Mouse (Mus musculus): ENCODE data around the gene Spp2. TPM values are rescaled to one million over a fixed set of nuclear protein-coding genes. Genes with fewer than 3 reads are reported as not detected.
A peak's percentile ranks its signal among the peaks of the same experiment; 100 is the strongest.

The Spp2 gene
- polyA plus RNA-seq (2012; rRNA removed): 0.18 TPM in 1 of 2 replicates, not detected in the other

DNA sequence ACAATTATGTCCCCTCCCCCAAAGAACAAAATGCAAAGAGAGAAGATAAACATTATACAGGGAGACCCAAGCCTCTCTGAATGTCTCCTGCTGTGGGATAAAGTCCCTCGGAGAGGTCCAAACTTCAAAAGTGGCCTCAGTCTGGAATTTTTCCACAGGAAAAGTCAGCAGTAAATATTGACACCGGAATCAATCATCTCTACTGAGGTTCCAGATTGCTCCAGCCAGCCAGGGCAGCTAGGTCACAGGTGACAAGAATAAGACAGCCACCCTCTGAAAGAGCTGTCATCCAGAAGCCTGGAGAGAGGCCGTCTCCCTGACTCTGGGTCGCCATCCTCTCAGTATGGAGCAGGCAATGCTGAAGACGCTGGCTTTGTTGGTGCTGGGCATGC, at the start of gene Spp2:
Gene Spp2, plus strand, starts transcription at position 155 of the 392 bp plus-strand sequence.
- DNase-seq: no peak
- TF ChIP-seq CTCF (IDR thresholded peaks at IDR 0.05; ENCODE audit: insufficient read depth, low read length) (no peak), POLR2A (IDR thresholded peaks at IDR 0.05; ENCODE audit: borderline replicate concordance, extremely low read depth, low read depth, low read length) (no peak)
- Histone ChIP-seq H3K4me3 (replicated peaks; ENCODE audit: extremely low read depth, low read depth, low read length) (no peak within 1 kb of the TSS), H3K4me1 (ENCODE audit: control insufficient read depth, insufficient read depth, low read length) (no peaks in the 10 kb centered on the region)
- WGBS: 54% methylated on average over 5 of the region's 5 CpGs

DNA sequence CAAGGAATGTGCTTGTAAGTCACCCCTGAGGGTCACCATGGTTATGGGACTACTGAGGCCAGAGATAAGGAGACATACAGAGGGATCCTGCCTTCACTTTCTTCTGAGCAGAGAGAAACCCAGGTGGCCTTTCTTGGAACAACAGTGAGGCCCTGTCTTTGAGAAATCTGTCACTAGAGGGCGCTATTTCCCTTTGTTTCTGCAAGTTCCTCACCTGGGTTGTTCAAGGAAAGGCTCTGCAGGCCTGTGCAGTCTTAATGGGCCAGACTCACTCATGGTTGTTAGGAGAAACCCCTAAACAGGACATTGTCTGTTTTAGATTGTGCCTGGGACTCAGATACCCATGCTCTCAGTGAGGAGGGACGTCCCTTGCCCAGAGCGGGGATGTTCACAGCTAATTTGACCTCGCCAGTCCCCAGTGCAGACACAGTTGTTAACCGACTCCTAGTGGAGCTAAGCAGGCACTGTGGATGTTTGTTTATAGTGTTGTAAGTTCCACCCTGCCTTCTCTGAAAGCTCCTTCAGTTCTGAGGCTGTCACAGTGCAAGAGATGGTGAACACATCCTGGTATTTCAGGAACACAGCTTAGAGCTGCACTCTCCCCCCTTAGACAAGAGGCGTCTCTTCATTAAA, 49.2 kb upstream of the Spp2 start:
- peak; percentile 19 for DNase-seq
- H3K4me1 ChIP-seq (ENCODE audit: control insufficient read depth, insufficient read depth, low read length): no peaks in the 10 kb centered on the region
- H3K4me3 ChIP-seq (replicated peaks; ENCODE audit: extremely low read depth, low read depth, low read length): no peak overlapping the region
- WGBS: 66% methylated on average over 6 of the region's 6 CpGs
- peak; percentile 27; the same call in 1 of the 2 replicates for TF ChIP-seq CTCF (IDR thresholded peaks at IDR 0.05; ENCODE audit: insufficient read depth, low read length)
- TF ChIP-seq POLR2A (IDR thresholded peaks at IDR 0.05; ENCODE audit: borderline replicate concordance, extremely low read depth, low read depth, low read length): no peak

DNA sequence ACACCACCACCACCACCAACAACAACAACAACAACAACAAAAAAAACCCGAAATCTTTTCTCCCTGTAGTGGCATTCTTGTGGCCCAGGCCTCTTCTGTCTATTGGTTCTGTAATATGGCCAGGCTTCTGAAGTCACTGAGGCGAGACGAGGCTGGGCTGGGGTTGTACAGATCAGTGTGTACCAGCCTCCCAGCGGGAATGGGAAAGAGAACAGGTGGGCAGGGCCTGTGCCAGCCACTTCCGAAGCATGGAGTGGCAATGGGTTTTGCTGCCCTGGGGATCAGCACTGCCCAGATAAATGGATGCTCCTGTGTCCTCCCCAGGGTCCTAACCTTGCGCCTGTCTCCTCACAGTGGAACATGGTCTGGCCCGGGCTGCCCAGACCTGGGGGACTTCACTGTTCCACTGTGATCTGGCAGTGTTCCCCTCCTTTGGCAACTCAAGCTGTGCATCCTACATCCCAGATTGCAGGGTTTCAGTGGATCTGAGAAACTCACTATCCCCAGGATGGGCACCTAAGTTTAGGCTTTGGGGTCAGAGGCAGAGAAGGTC, 48.6 kb upstream of the Spp2 start:
- no peak for DNase-seq
- Histone ChIP-seq H3K4me3 (replicated peaks; ENCODE audit: extremely low read depth, low read depth, low read length) (no peak overlapping the region), H3K4me1 (ENCODE audit: control insufficient read depth, insufficient read depth, low read length) (no peaks in the 10 kb centered on the region)
- TF ChIP-seq POLR2A (IDR thresholded peaks at IDR 0.05; ENCODE audit: borderline replicate concordance, extremely low read depth, low read depth, low read length) (no peak), CTCF (IDR thresholded peaks at IDR 0.05; ENCODE audit: insufficient read depth, low read length) (no peak)
- WGBS: 84% methylated on average over 7 of the region's 7 CpGs

DNA sequence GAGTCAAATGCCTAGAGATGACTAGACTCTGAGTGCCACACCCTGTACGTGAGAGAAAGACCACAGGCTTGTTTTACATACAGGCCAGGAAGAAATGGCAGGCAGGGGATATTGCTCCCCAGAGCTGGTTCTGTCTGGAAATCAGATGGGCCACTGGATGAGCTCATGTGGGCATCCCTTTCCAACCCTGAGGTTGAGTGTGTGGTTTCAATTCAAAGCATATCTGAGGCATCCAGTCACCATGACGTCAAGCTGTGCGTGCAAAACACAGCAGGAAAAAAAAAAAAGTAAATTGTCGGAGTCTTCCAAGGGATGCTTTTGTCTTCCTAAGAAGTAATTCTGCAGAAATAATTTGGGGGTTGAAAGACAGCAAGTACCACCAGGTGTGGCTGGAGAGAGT, 45.7 kb upstream of the Spp2 start:
- DNase-seq: no peak
- 85% methylated on average over 4 of the region's 4 CpGs for WGBS
- no peaks in the 10 kb centered on the region for H3K4me1 ChIP-seq (ENCODE audit: control insufficient read depth, insufficient read depth, low read length)
- H3K4me3 ChIP-seq (replicated peaks; ENCODE audit: extremely low read depth, low read depth, low read length): no peak overlapping the region
- TF ChIP-seq POLR2A (IDR thresholded peaks at IDR 0.05; ENCODE audit: borderline replicate concordance, extremely low read depth, low read depth, low read length): no peak
- TF ChIP-seq CTCF (IDR thresholded peaks at IDR 0.05; ENCODE audit: insufficient read depth, low read length): no peak

DNA sequence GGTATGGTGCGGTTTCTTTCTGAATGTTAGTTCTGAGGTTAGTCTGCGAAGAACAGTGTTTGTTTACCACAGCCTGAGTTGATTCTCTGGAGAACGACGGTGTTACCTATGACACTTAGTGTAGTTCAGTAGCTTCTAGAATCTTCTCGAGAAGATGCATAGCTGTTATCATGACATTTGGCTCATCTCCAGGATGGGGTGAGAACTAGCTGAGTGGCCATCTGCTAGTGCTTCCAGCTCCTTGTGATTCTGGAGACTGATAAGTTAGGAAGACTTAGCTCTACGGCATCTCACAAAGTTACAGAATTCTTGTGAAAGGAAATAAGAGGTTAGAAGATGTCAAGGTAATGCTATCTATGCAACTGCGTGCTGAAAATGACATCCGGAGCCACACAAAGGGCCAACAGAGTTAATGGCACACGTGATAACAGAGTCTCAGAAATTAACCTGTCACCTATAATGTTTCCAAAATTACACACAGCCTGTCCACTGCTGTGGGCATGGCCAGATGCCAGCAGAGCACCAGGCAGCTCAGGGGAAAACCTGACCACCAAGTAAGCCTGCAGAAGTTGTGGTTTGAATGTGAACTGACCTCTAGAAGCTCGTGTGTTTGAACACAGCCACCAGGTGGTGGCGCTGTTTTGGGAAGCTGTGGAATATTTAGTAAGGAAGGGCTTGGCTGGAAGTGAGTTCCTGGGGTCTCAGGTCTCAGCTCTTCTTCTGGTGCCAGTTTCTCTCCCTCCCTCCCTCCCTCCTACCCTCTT, 39.7 kb upstream of the Spp2 start:
- 66% methylated on average over 11 of the region's 11 CpGs for WGBS
- H3K4me1 ChIP-seq (ENCODE audit: control insufficient read depth, insufficient read depth, low read length): no peaks in the 10 kb centered on the region
- H3K4me3 ChIP-seq (replicated peaks; ENCODE audit: extremely low read depth, low read depth, low read length): no peak overlapping the region
- DNase-seq: no peak
- TF ChIP-seq CTCF (IDR thresholded peaks at IDR 0.05; ENCODE audit: insufficient read depth, low read length): no peak
- TF ChIP-seq POLR2A (IDR thresholded peaks at IDR 0.05; ENCODE audit: borderline replicate concordance, extremely low read depth, low read depth, low read length): no peak

DNA sequence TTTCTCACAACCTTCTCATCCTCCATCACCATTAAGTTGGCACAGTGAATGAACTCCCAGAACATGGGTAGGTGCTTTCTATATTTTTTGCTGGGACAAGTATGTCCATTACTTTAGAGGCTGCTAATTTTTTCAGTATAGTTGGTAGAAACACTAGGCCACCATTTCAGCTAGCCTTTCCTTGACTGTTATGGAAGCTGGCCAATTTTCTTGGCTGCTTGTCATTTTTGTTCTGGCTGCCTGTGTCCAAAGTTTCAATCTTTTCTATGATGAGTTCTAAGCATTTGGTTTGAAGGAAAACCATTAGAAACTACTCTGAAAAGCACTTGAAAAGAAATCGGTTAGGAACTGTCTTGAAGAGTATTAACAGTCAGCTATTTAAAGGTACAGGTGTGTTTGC, 28.3 kb upstream of the Spp2 start:
- DNase-seq: no peak
- WGBS: 55% methylated on average over 1 of the region's 1 CpGs
- Histone ChIP-seq H3K4me1 (ENCODE audit: control insufficient read depth, insufficient read depth, low read length) (no peaks in the 10 kb centered on the region), H3K4me3 (replicated peaks; ENCODE audit: extremely low read depth, low read depth, low read length) (no peak overlapping the region)
- TF ChIP-seq CTCF (IDR thresholded peaks at IDR 0.05; ENCODE audit: insufficient read depth, low read length) (no peak), POLR2A (IDR thresholded peaks at IDR 0.05; ENCODE audit: borderline replicate concordance, extremely low read depth, low read depth, low read length) (no peak)

DNA sequence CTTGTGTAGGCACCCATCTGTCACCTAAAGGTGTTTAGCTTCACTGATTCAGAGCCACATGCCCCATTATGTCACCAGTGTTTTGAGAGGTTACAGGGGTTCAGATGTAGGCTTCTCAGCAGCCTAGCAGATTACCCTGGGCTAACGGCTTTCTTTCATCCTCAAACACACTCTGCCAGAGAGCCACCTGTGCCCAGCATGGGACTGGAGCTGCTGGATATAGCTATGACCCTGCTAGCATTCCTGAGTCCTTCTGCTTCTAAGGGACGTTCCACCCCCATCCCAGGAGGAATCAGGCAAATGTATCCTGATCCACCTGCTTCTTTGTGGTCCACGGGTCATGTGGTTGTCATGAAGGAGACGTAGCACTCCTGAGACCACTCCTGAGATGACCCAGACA, 15.1 kb upstream of the Spp2 start:
- no peak for DNase-seq
- TF ChIP-seq POLR2A (IDR thresholded peaks at IDR 0.05; ENCODE audit: borderline replicate concordance, extremely low read depth, low read depth, low read length) (no peak), CTCF (IDR thresholded peaks at IDR 0.05; ENCODE audit: insufficient read depth, low read length) (no peak)
- Histone ChIP-seq H3K4me3 (replicated peaks; ENCODE audit: extremely low read depth, low read depth, low read length) (no peak overlapping the region), H3K4me1 (ENCODE audit: control insufficient read depth, insufficient read depth, low read length) (no peaks in the 10 kb centered on the region)
- 72% methylated on average over 4 of the region's 4 CpGs for WGBS

DNA sequence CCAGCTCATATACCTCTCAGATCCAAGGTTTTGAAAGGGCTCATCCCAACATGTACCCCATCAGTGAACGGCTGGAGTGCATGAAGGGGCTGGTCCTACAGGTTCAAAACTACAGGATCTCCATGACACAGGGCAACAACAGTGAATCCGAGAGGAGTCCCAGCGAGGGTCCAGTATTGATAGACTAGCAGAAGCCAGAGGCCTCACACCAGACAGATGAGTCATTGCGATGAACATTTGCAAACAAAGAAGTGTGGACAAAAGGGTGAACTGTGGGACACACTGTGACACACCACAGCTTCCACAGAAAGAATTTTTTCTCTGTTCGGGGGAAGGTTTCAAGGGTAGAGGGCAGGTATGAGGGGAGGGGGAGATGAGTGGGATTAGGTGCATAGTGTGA, 13.4 kb upstream of the Spp2 start:
- Histone ChIP-seq H3K4me1 (ENCODE audit: control insufficient read depth, insufficient read depth, low read length) (no peaks in the 10 kb centered on the region), H3K4me3 (replicated peaks; ENCODE audit: extremely low read depth, low read depth, low read length) (no peak overlapping the region)
- DNase-seq: no peak
- WGBS: 93% methylated on average over 5 of the region's 5 CpGs
- TF ChIP-seq POLR2A (IDR thresholded peaks at IDR 0.05; ENCODE audit: borderline replicate concordance, extremely low read depth, low read depth, low read length) (no peak), CTCF (IDR thresholded peaks at IDR 0.05; ENCODE audit: insufficient read depth, low read length) (no peak)

DNA sequence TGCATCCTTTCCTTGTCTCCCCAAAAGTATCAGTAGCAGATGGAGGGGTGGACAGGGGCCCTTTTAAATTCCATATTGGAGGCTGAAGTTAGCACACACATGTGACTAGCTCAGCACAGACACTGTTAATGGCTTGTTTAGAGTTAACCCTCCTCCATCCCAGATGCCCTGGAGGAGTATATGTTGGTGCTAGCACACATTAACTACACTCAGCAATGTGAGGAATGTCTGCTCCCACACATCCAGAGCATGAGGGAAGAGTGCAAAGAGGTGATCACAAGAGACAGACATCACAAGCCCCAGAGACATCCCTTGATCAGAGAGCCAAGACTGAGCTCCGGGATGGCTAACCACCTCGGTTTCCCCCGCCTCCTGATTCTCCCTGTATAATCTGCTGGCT, 3.4 kb upstream of the Spp2 start:
- no peak for TF ChIP-seq CTCF (IDR thresholded peaks at IDR 0.05; ENCODE audit: insufficient read depth, low read length)
- TF ChIP-seq POLR2A (IDR thresholded peaks at IDR 0.05; ENCODE audit: borderline replicate concordance, extremely low read depth, low read depth, low read length): no peak
- Histone ChIP-seq H3K4me1 (ENCODE audit: control insufficient read depth, insufficient read depth, low read length) (no peaks in the 10 kb centered on the region), H3K4me3 (replicated peaks; ENCODE audit: extremely low read depth, low read depth, low read length) (no peak overlapping the region)
- DNase-seq: no peak
- WGBS: 72% methylated on average over 3 of the region's 3 CpGs
